Mouse (Mus musculus) hindbrain, embryonic 11.5 days (tissue): ENCODE results near the gene Amotl2. TPM values are rescaled to one million over a fixed set of nuclear protein-coding genes. Genes with fewer than 3 reads are reported as not detected.
"Not testable (repeated sequence)": the region's sequence is repeated elsewhere in the genome, so short reads cannot be mapped to it uniquely, and the experiment has no call there.

ENCODE experiments used
- ATAC-seq: fragments of 200-750 bp; cut with Nextera tagmentation; 2 replicates; pipeline ENCODE4 v1.8.0; 2017; ENCODE audit warnings: mild to moderate bottlenecking, moderate TSS enrichment, moderate library complexity; ENCODE audit not compliant: low FRiP score
- DNase-seq: peaks from one replicate; pipeline ENCODE4 v3.0.0-alpha.2; 2015; ENCODE audit warnings: low spot score
- H3K27ac ChIP-seq: fragments of 300-500 bp; sonication (generic); 2 replicates; pipeline ENCODE4 v1.5.1; 2014; ENCODE audit warnings: mild to moderate bottlenecking, low read depth, low read length
- H3K27me3 ChIP-seq: fragments of 300-500 bp; sonication (generic); 2 replicates; pipeline ENCODE4 v1.6.1; 2014; ENCODE audit warnings: mild to moderate bottlenecking, low read length, moderate library complexity, mixed read lengths; ENCODE audit not compliant: control insufficient read depth, insufficient read depth
- H3K36me3 ChIP-seq: fragments of 300-500 bp; sonication (generic); 2 replicates; pipeline ENCODE4 v1.6.1; 2014; ENCODE audit warnings: mild to moderate bottlenecking, low read length, moderate library complexity, mixed read lengths; ENCODE audit not compliant: control insufficient read depth, insufficient read depth
- H3K4me1 ChIP-seq: fragments of 300-500 bp; sonication (generic); replicated peaks from 2 replicates; pipeline ENCODE4 v1.6.1; 2014; ENCODE audit warnings: low read length, mixed read lengths; ENCODE audit not compliant: control insufficient read depth, insufficient read depth
- H3K4me2 ChIP-seq: fragments of 300-500 bp; sonication (generic); replicated peaks from 2 replicates; pipeline ENCODE4 v1.6.1; 2014; ENCODE audit warnings: mild to moderate bottlenecking, low read depth, low read length
- H3K4me3 ChIP-seq: fragments of 300-500 bp; sonication (generic); 2 replicates; pipeline ENCODE4 v1.5.1; 2014; ENCODE audit warnings: low read depth, low read length
- H3K9ac ChIP-seq: fragments of 300-500 bp; sonication (generic); 2 replicates; pipeline ENCODE4 v1.6.1; 2014; ENCODE audit warnings: low read depth, low read length
- H3K9me3 ChIP-seq: fragments of 300-500 bp; sonication (generic); 2 replicates; pipeline ENCODE4 v1.6.1; 2016; ENCODE audit warnings: low read length; ENCODE audit not compliant: control insufficient read depth
- WGBS: fragments of 180-500 bp; shearing (Covaris S2); extraction: QIAGEN DNeasy Blood & Tissue Kit; methylation state at CpG from one replicate; pipeline ENCODE4 v1.1.7; 2014; 5-methylcytosine and 5-hydroxymethylcytosine counted together
- polyA plus RNA-seq: library from polyadenylated mRNA; unstranded; fragments of >200 nt; fragmentation: Nextera tagmentation; extraction: Ambion mirVana; gene quantifications from 2 replicates; pipeline ENCODE4 v1.2.1, GENCODE M21; 2014

Amotl2 gene
- polyA plus RNA-seq, 1 experiment from 2014 or later, result 39.7 TPM

DNA sequence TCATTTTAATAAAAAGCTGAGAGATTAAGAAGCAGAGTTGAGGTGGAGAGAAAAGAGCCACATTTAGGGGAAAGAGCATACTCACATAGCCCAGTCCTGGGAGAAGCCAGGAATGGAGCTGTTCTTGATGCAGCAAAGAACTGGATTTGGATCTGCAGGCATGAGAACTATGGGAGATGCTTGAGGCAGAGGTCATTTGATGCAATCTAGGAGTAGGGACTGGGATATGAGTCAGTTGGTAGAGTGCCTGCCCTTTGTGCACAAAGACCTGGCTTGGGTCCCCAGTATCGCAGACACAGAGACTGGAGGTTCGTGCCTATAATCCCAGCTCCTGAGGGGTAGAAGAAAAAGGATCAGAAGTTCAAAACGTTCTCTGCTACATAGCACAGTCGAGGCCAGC is 38.7 kb downstream of the Amotl2 start:
- H3K36me3 ChIP-seq, result no peaks in the 10 kb centered on the region
- no peaks in the 10 kb centered on the region for H3K9me3 ChIP-seq
- WGBS, result 75% methylated on average over 4 of the region's 4 CpGs
- no peaks in the 10 kb centered on the region for H3K27me3 ChIP-seq
- H3K27ac ChIP-seq, result no peak overlapping the region
- no peak for DNase-seq
- H3K4me3 ChIP-seq, result no peak overlapping the region
- no peak for ATAC-seq
- no peak overlapping the region for H3K9ac ChIP-seq
- no peak overlapping the region for H3K4me2 ChIP-seq
- no peaks in the 10 kb centered on the region for H3K4me1 ChIP-seq

- H3K4me3 ChIP-seq, result no peak overlapping the region
- H3K27ac ChIP-seq, result no peak overlapping the region
- WGBS, result 68% methylated on average over 9 of the region's 9 CpGs
- no peak for DNase-seq
- no peak overlapping the region for H3K4me2 ChIP-seq
- no peak for ATAC-seq
- H3K36me3 ChIP-seq, result no peaks in the 10 kb centered on the region
- H3K4me1 ChIP-seq, result no peaks in the 10 kb centered on the region
- H3K9me3 ChIP-seq, result no peaks in the 10 kb centered on the region
- H3K9ac ChIP-seq, result no peak overlapping the region
- no peaks in the 10 kb centered on the region for H3K27me3 ChIP-seq
These were observed 39.3 kb downstream of the Amotl2 start for GRCm38 (mm10) chr9:102755591-102756270.

- Histone ChIP-seq H3K27ac (no peak overlapping the region), H3K4me2 (no peak overlapping the region), H3K27me3 (no peaks in the 10 kb centered on the region), H3K36me3 (no peaks in the 10 kb centered on the region), H3K9me3 (no peaks in the 10 kb centered on the region), H3K9ac (no peak overlapping the region), H3K4me1 (no peaks in the 10 kb centered on the region), H3K4me3 (no peak overlapping the region)
- 73% methylated on average over 14 of the region's 14 CpGs for WGBS
- DNase-seq (no peak), ATAC-seq (no peak)
These were observed 39.9 kb downstream of the Amotl2 start for GRCm38 (mm10) chr9:102756352-102756751.

- no peak for DNase-seq
- no peaks in the 10 kb centered on the region for H3K27me3 ChIP-seq
- no peak overlapping the region for H3K27ac ChIP-seq
- 44% methylated on average over 1 of the region's 1 CpGs for WGBS
- H3K9ac ChIP-seq, result no peak overlapping the region
- H3K9me3 ChIP-seq, result no peaks in the 10 kb centered on the region
- no peak overlapping the region for H3K4me3 ChIP-seq
- H3K4me1 ChIP-seq, result no peaks in the 10 kb centered on the region
- ATAC-seq, result no peak
- H3K36me3 ChIP-seq, result no peaks in the 10 kb centered on the region
- H3K4me2 ChIP-seq, result no peak overlapping the region
These were observed 42.4 kb downstream of the Amotl2 start for GRCm38 (mm10) chr9:102758851-102759250.

- Histone ChIP-seq H3K9ac (no peak overlapping the region), H3K4me1 (no peaks in the 10 kb centered on the region), H3K36me3 (no peaks in the 10 kb centered on the region), H3K9me3 (no peaks in the 10 kb centered on the region), H3K4me2 (no peak overlapping the region), H3K4me3 (no peak overlapping the region), H3K27ac (no peak overlapping the region), H3K27me3 (no peaks in the 10 kb centered on the region)
- WGBS, result 53% methylated on average over 5 of the region's 5 CpGs
- no peak for ATAC-seq
- DNase-seq, result no peak
These were observed 43.1 kb downstream of the Amotl2 start for GRCm38 (mm10) chr9:102759581-102760001.

GRCm38 (mm10) chr9:102761599-102761998 is 45.1 kb downstream of the Amotl2 start:
- ATAC-seq, result no peak
- Histone ChIP-seq H3K36me3 (no peaks in the 10 kb centered on the region), H3K4me1 (no peaks in the 10 kb centered on the region), H3K27ac (no peak overlapping the region), H3K9ac (no peak overlapping the region), H3K27me3 (no peaks in the 10 kb centered on the region), H3K4me3 (no peak overlapping the region), H3K4me2 (no peak overlapping the region), H3K9me3 (no peaks in the 10 kb centered on the region)
- no peak for DNase-seq
- 91% methylated on average over 7 of the region's 7 CpGs for WGBS

GRCm38 (mm10) chr9:102762836-102763235 is 46.4 kb downstream of the Amotl2 start:
- DNase-seq, result no peak
- WGBS, result 79% methylated on average over 3 of the region's 3 CpGs

DNA sequence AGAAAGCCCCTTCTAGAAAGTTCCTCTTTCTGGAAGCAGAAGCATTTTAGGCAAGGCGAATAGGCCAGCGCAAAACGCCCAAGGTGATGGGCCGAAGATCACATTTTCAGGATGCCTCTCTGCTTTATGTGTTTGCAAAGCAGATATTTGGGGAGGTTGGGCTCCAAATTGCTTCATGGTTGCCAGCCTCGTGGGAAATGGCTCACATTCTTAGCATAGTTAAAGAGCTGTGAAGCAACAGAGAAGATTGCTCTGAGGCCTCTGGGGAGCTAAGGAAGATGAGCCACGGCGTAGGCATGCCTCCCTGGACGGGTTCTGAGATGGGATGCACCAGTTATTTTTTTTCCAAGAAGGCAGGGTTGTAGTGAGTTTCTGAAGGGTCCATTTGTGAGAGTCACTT is 47.0 kb downstream of the Amotl2 start:
- DNase-seq (no peak), ATAC-seq (no peak)
- Histone ChIP-seq H3K4me1 (no peaks in the 10 kb centered on the region), H3K9me3 (no peaks in the 10 kb centered on the region), H3K4me2 (no peak overlapping the region), H3K36me3 (no peaks in the 10 kb centered on the region), H3K27me3 (no peaks in the 10 kb centered on the region), H3K9ac (no peak overlapping the region), H3K27ac (no peak overlapping the region), H3K4me3 (no peak overlapping the region)
- WGBS, result 73% methylated on average over 8 of the region's 8 CpGs

More at GRCm38 (mm10) chr9:102762836-102763235, 46.4 kb downstream of the Amotl2 start:
- H3K9ac ChIP-seq, result no peak overlapping the region
- no peaks in the 10 kb centered on the region for H3K4me1 ChIP-seq
- no peak for ATAC-seq
- H3K4me2 ChIP-seq, result no peak overlapping the region
- no peaks in the 10 kb centered on the region for H3K27me3 ChIP-seq
- no peak overlapping the region for H3K27ac ChIP-seq
- H3K36me3 ChIP-seq, result no peaks in the 10 kb centered on the region
- no peaks in the 10 kb centered on the region for H3K9me3 ChIP-seq
- H3K4me3 ChIP-seq, result no peak overlapping the region

GRCm38 (mm10) chr9:102764540-102764939 is 48.1 kb downstream of the Amotl2 start:
- DNase-seq, H3K9ac ChIP-seq, ATAC-seq, H3K27ac ChIP-seq, H3K4me1 ChIP-seq, H3K36me3 ChIP-seq, H3K4me2 ChIP-seq, H3K4me3 ChIP-seq, H3K27me3 ChIP-seq, H3K9me3 ChIP-seq: not testable (repeated sequence)
- WGBS, result 100% methylated on average over 1 of the region's 2 CpGs
